Mouse (Mus musculus) heart, postnatal 0 days (tissue): Measurements from ENCODE around the gene Ubr7. TPM values are rescaled to one million over a fixed set of nuclear protein-coding genes. Genes with fewer than 3 reads are reported as not detected.

ENCODE experiments used
- ATAC-seq: fragments of 200-750 bp; cut with Nextera tagmentation; 2 replicates; pipeline ENCODE4 v1.8.0; 2017; ENCODE audit warnings: low read depth, moderate number of reproducible peaks, moderate library complexity; ENCODE audit not compliant: insufficient read depth
- DNase-seq: peaks from one replicate; pipeline ENCODE4 v3.0.0-alpha.2; 2016; ENCODE audit warnings: low spot score
- H3K27ac ChIP-seq: fragments of 300-500 bp; sonication (generic); 2 replicates; pipeline ENCODE4 v1.5.1; 2014; ENCODE audit warnings: low read depth, mild to moderate bottlenecking
- H3K27me3 ChIP-seq: fragments of 300-500 bp; sonication (generic); 2 replicates; pipeline ENCODE4 v1.6.1; 2014; ENCODE audit warnings: low read length, mixed read lengths; ENCODE audit not compliant: control insufficient read depth, insufficient read depth
- H3K36me3 ChIP-seq: fragments of 300-500 bp; sonication (generic); replicated peaks from 2 replicates; pipeline ENCODE4 v1.6.1; 2014; ENCODE audit warnings: low read length, mixed read lengths; ENCODE audit not compliant: control insufficient read depth, insufficient read depth
- H3K4me1 ChIP-seq: fragments of 300-500 bp; sonication (generic); 2 replicates; pipeline ENCODE4 v1.6.1; 2014; ENCODE audit warnings: antibody characterized with exemption; ENCODE audit not compliant: control insufficient read depth, insufficient read depth
- H3K4me2 ChIP-seq: fragments of 300-500 bp; sonication (generic); 2 replicates; pipeline ENCODE4 v1.6.1; 2014; ENCODE audit warnings: low read depth, mild to moderate bottlenecking, low read length, moderate library complexity
- H3K4me3 ChIP-seq: fragments of 300-500 bp; sonication (generic); 2 replicates; pipeline ENCODE4 v1.5.1; 2014; ENCODE audit warnings: low read depth, low read length
- H3K9ac ChIP-seq: fragments of 300-500 bp; sonication (generic); replicated peaks from 2 replicates; pipeline ENCODE4 v1.6.1; 2014; ENCODE audit warnings: low read depth, low read length, mixed read lengths
- H3K9me3 ChIP-seq: fragments of 300-500 bp; sonication (generic); replicated peaks from 2 replicates; pipeline ENCODE4 v1.6.1; 2016; ENCODE audit warnings: low read length; ENCODE audit not compliant: control insufficient read depth
- CTCF ChIP-seq: IDR thresholded peaks from 2 replicates; pipeline ENCODE4 v1.5.1; 2016; ENCODE audit warnings: antibody characterized with exemption, control low read depth, low read depth
- EP300 ChIP-seq: IDR thresholded peaks from 2 replicates; pipeline ENCODE4 v1.6.1; 2016; ENCODE audit warnings: antibody characterized with exemption, low read depth
- WGBS: fragments of 180-500 bp; shearing (Covaris S2); extraction: QIAGEN DNeasy Blood & Tissue Kit; methylation state at CpG from one replicate; pipeline ENCODE4 v1.1.7; 2014; 5-methylcytosine and 5-hydroxymethylcytosine counted together
- polyA plus RNA-seq: library from polyadenylated mRNA; unstranded; fragments of >200 nt; fragmentation: Nextera tagmentation; extraction: Ambion mirVana; gene quantifications from 2 replicates; pipeline ENCODE4 v1.2.1, GENCODE M21; 2015
- total RNA-seq: library from RNA; depleted of rRNA; stranded (reverse); fragments of >200 nt; gene quantifications from 2 replicates; pipeline ENCODE4 v1.2.3, GENCODE M21; 2014; ENCODE audit warnings: low replicate concordance

The Ubr7 gene
- total and polyA plus RNA-seq, 2 experiments from 2014 or later = 23.5 to 44.0 TPM

- Histone ChIP-seq H3K36me3 (peaks cover 95% of the 10 kb centered on the region), H3K9me3 (no peaks in the 10 kb centered on the region), H3K4me3 (no peak overlapping the region), H3K4me1 (no peaks in the 10 kb centered on the region), H3K9ac (no peak overlapping the region), H3K27ac (no peak overlapping the region), H3K4me2 (no peak overlapping the region), H3K27me3 (no peaks in the 10 kb centered on the region)
- WGBS = 92% methylated on average over 5 of the region's 5 CpGs
- ATAC-seq (no peak), DNase-seq (no peak)
- TF ChIP-seq CTCF (no peak), EP300 (no peak)
Observed at GRCm38 (mm10) chr12:102772676-102773075, 14.9 kb downstream of the Ubr7 start.

DNA sequence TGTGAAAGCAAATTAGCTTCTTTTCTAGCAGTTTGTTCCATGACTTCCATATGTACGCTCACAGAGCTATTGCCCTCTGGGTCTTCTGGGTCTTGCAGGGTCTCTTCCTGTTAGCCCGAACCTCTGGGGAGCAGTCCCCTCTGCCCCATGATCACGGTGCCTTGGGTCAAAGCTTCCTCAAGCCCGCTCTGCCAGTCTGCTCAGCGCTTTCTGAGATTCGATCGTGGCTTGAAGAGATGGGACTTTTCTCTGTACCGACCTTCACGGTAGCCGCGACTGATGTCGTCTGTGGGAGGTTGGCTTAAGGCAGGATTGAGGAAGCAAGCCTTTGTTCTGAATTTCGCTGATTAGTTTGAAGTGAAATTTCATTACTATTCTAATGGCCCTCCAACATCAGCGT, 18.3 kb downstream of the Ubr7 start:
- H3K27ac ChIP-seq = no peak overlapping the region
- H3K4me3 ChIP-seq = no peak overlapping the region
- ATAC-seq = no peak
- H3K4me2 ChIP-seq = no peak overlapping the region
- H3K4me1 ChIP-seq = no peaks in the 10 kb centered on the region; the same call in 1 of the 2 replicates
- H3K9ac ChIP-seq = no peak overlapping the region
- no peaks in the 10 kb centered on the region for H3K27me3 ChIP-seq
- peaks cover 69% of the 10 kb centered on the region for H3K36me3 ChIP-seq
- no peak for DNase-seq
- TF ChIP-seq CTCF (no peak), EP300 (no peak)
- H3K9me3 ChIP-seq = no peaks in the 10 kb centered on the region
- WGBS = 85% methylated on average over 14 of the region's 14 CpGs

GRCm38 (mm10) chr12:102778151-102778550, 20.4 kb downstream of the Ubr7 start:
- Histone ChIP-seq H3K9me3 (no peaks in the 10 kb centered on the region), H3K4me3 (no peak overlapping the region), H3K4me2 (no peak overlapping the region), H3K36me3 (peaks cover 63% of the 10 kb centered on the region), H3K9ac (no peak overlapping the region), H3K27ac (no peak overlapping the region), H3K4me1 (no peaks in the 10 kb centered on the region; the same call in 1 of the 2 replicates), H3K27me3 (no peaks in the 10 kb centered on the region)
- ATAC-seq (no peak), DNase-seq (no peak)
- WGBS = 82% methylated on average over 5 of the region's 5 CpGs
- no peak for TF ChIP-seq CTCF
- no peak for TF ChIP-seq EP300

- no peak; the same call in 1 of the 2 replicates for ATAC-seq
- DNase-seq = no peak
- peaks cover 64% of the 10 kb centered on the region for H3K36me3 ChIP-seq
Observed at GRCm38 (mm10) chr12:102779452-102779851, 21.7 kb downstream of the Ubr7 start.

GRCm38 (mm10) chr12:102782841-102783240, 25.1 kb downstream of the Ubr7 start:
- Histone ChIP-seq H3K27me3 (no peaks in the 10 kb centered on the region), H3K4me3 (no peak overlapping the region)
- ATAC-seq = no peak

More at GRCm38 (mm10) chr12:102779452-102779851, 21.7 kb downstream of the Ubr7 start:
- TF ChIP-seq EP300 = no peak
- TF ChIP-seq CTCF = peak; percentile 41
- Histone ChIP-seq H3K9me3 (no peaks in the 10 kb centered on the region), H3K9ac (no peak overlapping the region), H3K4me1 (no peaks in the 10 kb centered on the region; the same call in 1 of the 2 replicates), H3K4me3 (no peak overlapping the region), H3K27me3 (no peaks in the 10 kb centered on the region), H3K27ac (no peak overlapping the region), H3K4me2 (no peak overlapping the region)
- WGBS = 40% methylated on average over 3 of the region's 3 CpGs

More at GRCm38 (mm10) chr12:102782841-102783240, 25.1 kb downstream of the Ubr7 start:
- DNase-seq = no peak
- Histone ChIP-seq H3K27ac (no peak overlapping the region), H3K4me1 (no peaks in the 10 kb centered on the region; the same call in 1 of the 2 replicates), H3K36me3 (peaks cover 55% of the 10 kb centered on the region), H3K4me2 (no peak overlapping the region), H3K9ac (no peak overlapping the region), H3K9me3 (no peaks in the 10 kb centered on the region)
- no peak for TF ChIP-seq CTCF
- no peak for TF ChIP-seq EP300
- WGBS = 90% methylated on average over 5 of the region's 5 CpGs
